Mouse (Mus musculus) lung, adult 2 months (tissue): ENCODE measurements around the gene Rhbdl1. TPM values are rescaled to one million over a fixed set of nuclear protein-coding genes. Genes with fewer than 3 reads are reported as not detected.

Source experiments
- DNase-seq: peaks from one replicate; pipeline ENCODE4 v3.0.0; 2022
- H3K4me1 ChIP-seq: fragments of 200-500 bp; 2 replicates; pipeline ENCODE4 v1.6.1; 2011; ENCODE audit warnings: low read length; ENCODE audit not compliant: control insufficient read depth, insufficient read depth
- H3K4me3 ChIP-seq: fragments of 200-500 bp; replicated peaks from 2 replicates; pipeline ENCODE3; 2011; ENCODE audit warnings: low read depth, mild to moderate bottlenecking, control low read depth, low read length; ENCODE audit errors: extremely low read depth
- CTCF ChIP-seq: fragments of 200-500 bp; IDR thresholded peaks from 2 replicates; pipeline ENCODE4 v1.5.1; 2011; ENCODE audit warnings: mild to moderate bottlenecking, low read length, control low read depth; ENCODE audit not compliant: insufficient read depth
- POLR2A ChIP-seq: fragments of 200-500 bp; IDR thresholded peaks from 2 replicates; pipeline ENCODE4 v1.6.1; 2011; ENCODE audit warnings: low read depth, mild to moderate bottlenecking, control low read depth, low read length, borderline replicate concordance; ENCODE audit errors: extremely low read depth
- WGBS: fragments of 180-500 bp; shearing (Covaris S2); methylation state at CpG from one replicate; pipeline ENCODE4 v1.1.7; 2018; 5-methylcytosine and 5-hydroxymethylcytosine counted together
- polyA plus RNA-seq: library from polyadenylated mRNA; depleted of rRNA; stranded (reverse); fragments of >200 nt; gene quantifications from 2 replicates; pipeline ENCODE4 v1.2.3, GENCODE M21; 2012

The Rhbdl1 gene
- polyA plus RNA-seq, 1 experiment, result 9.1 TPM

DNA sequence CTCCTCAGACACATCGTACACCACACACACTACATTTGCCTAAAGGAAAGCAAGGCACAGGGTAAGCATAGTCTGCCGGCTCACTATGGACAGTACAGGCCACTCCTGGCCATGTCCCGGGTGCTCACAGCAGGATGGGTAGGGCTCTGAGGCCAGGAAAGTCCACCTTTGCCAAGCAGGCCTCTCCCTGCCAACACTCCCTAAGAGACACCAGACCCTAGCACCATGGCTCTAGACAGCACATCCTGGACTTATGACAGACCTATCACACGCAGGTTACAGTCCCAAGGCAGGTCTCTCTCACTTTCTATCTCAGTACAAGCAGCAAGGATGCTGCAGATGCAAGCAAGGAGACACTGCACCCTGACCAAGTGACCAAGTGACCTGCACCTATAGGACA lies 6.0 kb upstream of the Rhbdl1 start:
- Histone ChIP-seq H3K4me3 (no peak overlapping the region), H3K4me1 (peaks cover 11% of the 10 kb centered on the region)
- WGBS, result 86% methylated on average over 4 of the region's 4 CpGs
- no peak for DNase-seq
- TF ChIP-seq POLR2A (no peak), CTCF (no peak)

DNA sequence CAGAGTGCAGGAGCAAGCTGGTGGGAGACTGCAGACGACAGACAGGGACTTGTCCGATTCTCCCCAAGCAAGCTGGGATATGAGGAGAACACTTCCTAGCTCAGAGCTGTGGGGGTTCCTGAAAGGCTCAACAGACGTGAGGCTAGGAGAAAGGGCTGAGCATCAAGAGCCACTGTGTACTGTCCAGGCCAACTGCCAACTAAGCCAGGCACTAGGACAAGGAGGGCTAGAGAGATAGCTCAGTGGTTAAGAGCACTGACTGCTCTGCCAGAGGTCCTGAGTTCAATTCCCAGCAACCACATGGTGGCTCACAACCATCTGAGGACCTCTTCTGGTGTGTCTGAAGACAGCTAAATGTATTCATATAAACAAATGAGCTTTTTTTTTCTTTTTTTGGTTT lies 5.4 kb upstream of the Rhbdl1 start:
- Histone ChIP-seq H3K4me1 (peaks cover 11% of the 10 kb centered on the region), H3K4me3 (no peak overlapping the region)
- DNase-seq, result no peak
- WGBS, result 78% methylated on average over 3 of the region's 3 CpGs
- TF ChIP-seq CTCF (no peak), POLR2A (no peak)

DNA sequence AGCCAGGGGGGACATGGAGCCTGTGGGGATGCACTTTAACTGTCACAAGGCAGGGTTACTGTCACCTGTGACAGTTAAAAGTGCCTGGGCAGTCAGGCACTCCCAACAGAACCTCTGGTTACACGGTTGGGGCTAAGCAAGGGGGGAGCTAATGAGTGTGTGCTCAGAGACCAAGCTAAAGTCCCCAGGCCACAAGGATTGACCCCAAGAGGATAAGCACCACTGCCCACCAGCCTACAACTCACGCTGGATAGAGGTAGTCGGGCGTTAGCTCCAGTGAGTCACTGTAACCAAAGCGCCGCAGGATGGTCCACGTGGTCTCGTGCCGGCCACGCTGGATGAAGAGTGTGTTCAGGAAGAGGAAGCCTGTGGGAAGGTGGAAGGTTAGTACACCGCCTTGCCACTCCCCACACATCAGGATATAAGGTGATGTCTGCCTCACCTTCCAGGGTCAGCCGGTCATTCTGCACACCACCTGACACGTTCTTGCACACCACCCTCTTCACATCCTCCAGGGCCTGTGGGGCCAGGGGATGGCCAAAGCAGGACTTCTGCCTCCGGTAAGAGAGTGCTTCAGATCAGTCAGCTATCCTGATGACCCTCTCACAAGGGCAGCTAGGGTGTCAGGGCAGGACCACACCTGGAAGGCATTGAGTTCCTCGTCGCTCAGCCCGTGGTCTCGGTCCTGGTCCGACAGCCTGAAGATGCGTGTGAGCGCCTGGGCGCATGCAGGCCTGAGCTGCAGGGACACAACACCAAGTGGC lies 4.2 kb upstream of the Rhbdl1 start, which contains the start of gene Gm20683:
Gene Gm20683 (minus strand): TSS at position 647 of the 764 bp plus-strand sequence.
- no peak for DNase-seq
- peaks cover 18% of the 10 kb centered on the region for H3K4me1 ChIP-seq
- no peak for TF ChIP-seq POLR2A
- TF ChIP-seq CTCF, result no peak
- 93% methylated on average over 22 of the region's 22 CpGs for WGBS
- no peak within 1 kb of the TSS for H3K4me3 ChIP-seq

DNA sequence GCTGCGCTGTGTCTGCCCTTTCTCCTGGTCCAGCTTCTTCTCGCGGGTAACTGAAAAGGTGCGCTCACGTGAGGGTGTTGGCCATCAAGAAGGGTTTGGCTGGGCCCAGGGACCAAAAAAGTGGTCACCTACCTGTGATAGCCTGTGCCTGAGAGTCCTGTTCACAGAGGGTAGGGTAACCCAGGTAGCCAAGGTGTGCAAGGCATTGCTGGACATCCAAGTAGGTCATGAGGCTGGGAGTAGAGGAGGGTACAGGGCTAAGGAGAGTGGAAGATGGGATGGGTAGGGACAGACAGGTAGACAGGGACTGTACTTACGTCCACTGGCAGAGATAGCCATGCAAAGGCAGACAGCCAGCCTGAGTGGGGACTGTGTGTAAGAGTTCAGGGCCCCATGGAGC lies 3.4 kb upstream of the Rhbdl1 start:
- WGBS, result 95% methylated on average over 6 of the region's 6 CpGs
- no peak for DNase-seq
- TF ChIP-seq POLR2A (no peak), CTCF (no peak)
- Histone ChIP-seq H3K4me3 (no peak overlapping the region), H3K4me1 (peaks cover 18% of the 10 kb centered on the region)

DNA sequence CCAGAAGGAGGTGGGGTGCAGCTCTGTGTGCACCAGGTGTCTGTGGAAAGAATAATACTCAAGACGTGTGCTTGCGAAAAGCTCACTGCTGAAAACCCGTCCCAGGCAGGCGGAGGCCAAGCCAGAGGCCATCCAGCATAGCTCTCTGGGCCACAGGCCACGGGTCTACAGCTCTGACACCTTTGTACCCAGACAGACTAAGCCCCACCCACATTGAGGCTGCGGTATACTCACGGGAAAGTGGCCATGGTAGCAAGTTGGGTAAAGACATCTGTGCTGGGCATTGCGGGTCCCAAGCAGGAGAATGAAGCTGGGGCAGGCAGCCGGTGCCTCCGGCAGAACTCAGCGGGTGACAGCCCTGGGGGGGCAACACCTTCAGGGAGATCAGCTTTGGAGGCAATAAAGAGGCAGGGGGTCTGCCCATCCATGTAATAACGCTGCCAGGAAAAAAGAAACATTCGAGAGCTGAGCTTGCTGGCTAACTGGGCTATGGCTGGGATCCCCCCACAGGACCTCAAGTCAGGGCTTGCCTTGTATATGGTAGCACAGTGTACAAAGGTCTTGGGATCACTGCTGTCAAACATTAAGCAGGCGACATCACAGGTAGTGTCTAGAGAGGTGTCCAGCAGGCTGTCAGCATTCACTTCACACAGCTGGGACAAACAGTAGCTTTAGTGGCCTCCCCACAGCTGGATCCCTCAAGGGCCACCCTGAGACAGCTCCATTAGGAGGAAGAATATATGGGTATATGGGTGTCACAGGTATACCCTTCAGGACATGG lies 2.5 kb upstream of the Rhbdl1 start:
- peaks cover 17% of the 10 kb centered on the region for H3K4me1 ChIP-seq
- no peak for DNase-seq
- 80% methylated on average over 14 of the region's 14 CpGs for WGBS
- no peak for TF ChIP-seq POLR2A
- TF ChIP-seq CTCF, result no peak
- H3K4me3 ChIP-seq, result no peak overlapping the region

DNA sequence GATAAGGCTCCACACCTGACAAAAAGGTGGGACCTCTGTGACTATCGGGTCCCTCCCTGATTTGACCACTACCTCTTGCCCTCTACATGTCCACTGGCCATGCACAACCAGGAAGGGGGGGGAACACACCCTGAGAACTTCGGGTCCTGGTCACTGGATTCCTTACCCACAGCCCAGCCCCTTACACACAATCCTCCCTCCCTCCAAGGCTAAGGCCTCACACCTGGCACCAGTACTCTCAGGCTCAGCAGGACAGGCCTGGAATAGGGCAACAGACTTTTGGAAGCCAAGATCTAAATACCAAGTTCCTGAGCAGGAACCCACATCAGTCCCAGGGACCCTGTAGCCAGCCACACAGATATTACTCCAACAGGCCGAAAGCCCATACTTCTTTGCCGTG lies 1.8 kb upstream of the Rhbdl1 start:
- TF ChIP-seq CTCF (no peak), POLR2A (no peak)
- WGBS, result 84% methylated on average over 4 of the region's 4 CpGs
- DNase-seq, result no peak
- peaks cover 22% of the 10 kb centered on the region for H3K4me1 ChIP-seq
- no peak overlapping the region for H3K4me3 ChIP-seq

DNA sequence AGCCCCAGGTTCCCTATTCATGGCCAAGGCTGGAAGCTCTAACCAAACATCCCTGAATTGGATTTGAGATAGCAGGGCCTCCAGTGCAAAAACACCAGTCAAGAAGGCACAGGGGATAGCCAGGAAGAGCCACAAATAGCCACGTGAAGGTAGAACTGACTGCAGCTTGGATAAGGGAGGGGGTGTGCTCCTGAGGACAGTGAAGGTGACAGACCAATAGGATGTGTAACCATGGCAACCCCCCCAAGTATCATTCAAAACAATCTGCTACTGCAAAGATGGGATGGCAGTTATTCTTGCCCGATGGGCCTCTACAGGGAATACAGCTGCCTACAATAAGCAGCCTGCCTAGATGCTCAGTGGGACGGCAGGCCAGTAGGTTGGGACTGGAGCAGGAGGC lies 438 bp upstream of the Rhbdl1 start:
- no peak for DNase-seq
- TF ChIP-seq POLR2A (no peak), CTCF (no peak)
- 49% methylated on average over 3 of the region's 3 CpGs for WGBS
- H3K4me1 ChIP-seq, result peaks cover 14% of the 10 kb centered on the region
- no peak overlapping the region for H3K4me3 ChIP-seq

DNA sequence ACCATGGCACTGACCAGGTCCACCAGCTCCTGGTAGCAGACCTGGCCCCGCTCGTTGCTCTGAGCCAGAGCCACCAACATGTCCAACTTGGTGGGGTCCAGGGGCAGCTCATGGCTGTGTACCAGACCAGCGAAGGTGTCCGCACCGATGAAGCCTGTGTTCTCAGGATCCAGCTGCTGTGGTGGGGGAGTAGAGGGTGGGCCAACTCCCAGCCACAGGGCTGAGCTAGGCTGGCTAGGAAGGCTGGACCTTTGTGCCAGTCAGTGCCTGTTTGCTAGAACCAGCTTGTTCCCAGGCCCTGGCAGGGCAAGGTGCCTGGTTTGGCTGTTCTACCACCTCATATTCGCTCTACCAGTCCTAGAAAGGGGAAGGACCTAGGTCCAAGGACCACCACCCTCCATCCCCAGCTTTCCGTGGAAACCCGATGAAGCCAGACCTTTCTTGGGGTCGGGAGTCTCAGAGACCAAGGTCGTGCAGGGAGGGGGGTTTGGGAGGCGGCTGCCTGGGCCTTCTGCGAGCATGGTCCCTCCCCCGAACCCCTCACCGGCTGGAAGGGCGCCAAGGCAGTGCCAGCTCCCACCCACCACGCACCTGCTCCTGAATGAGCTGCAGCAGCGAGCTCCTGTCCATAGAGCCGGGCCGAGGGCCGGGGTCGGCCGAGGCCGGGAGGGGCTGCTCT lies 559 bp downstream of the Rhbdl1 start:
- TF ChIP-seq CTCF, result no peak
- no peak for DNase-seq
- 26% methylated on average over 23 of the region's 23 CpGs for WGBS
- Histone ChIP-seq H3K4me3 (peak overlapping the region; percentile 35), H3K4me1 (peaks cover 20% of the 10 kb centered on the region)

DNA sequence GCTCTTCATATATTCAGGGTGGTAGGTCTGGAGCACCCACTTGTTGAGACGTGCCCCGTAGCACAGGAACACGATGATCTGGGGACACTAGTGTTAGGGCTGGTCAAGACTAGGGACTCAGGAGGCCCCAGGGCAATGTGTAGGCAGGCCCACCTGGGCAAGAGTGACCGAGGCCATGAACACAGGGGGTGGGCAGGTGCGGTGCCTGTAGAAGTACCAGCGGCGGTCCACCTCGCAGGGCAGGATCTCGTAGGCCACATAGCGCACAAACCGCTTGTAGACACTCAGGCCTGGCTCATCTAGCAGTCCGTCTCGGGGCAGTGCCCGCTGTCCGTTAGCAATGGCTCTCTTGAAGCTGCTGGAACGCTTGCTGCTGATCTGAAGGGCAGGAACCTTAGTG lies 1.3 kb downstream of the Rhbdl1 start:
- no peak overlapping the region for H3K4me3 ChIP-seq
- DNase-seq, result no peak
- H3K4me1 ChIP-seq, result peaks cover 23% of the 10 kb centered on the region
- TF ChIP-seq CTCF (no peak), POLR2A (no peak)
- WGBS, result 87% methylated on average over 16 of the region's 16 CpGs
